Mouse (Mus musculus) lung, postnatal 0 days (tissue): Measurements from ENCODE around the gene Cabp7. TPM values are rescaled to one million over a fixed set of nuclear protein-coding genes. Genes with fewer than 3 reads are reported as not detected.
"Not testable (repeated sequence)": the region's sequence is repeated elsewhere in the genome, so short reads cannot be mapped to it uniquely, and the experiment has no call there.

Source experiments
- ATAC-seq: fragments of 200-750 bp; cut with Nextera tagmentation; 2 replicates; pipeline ENCODE4 v1.8.0; 2017; ENCODE audit warnings: moderate library complexity
- DNase-seq: peaks from one replicate; pipeline ENCODE4 v3.0.0-alpha.2; 2016; ENCODE audit warnings: low spot score
- H3K27ac ChIP-seq: fragments of 300-500 bp; sonication (generic); 2 replicates; pipeline ENCODE4 v1.5.1; 2014; ENCODE audit warnings: antibody characterized with exemption, mild to moderate bottlenecking, low read length, mixed read lengths
- H3K27me3 ChIP-seq: fragments of 300-500 bp; sonication (generic); replicated peaks from 2 replicates; pipeline ENCODE4 v1.6.1; 2014; ENCODE audit warnings: low read length, mixed read lengths; ENCODE audit not compliant: insufficient read depth
- H3K36me3 ChIP-seq: fragments of 300-500 bp; sonication (generic); 2 replicates; pipeline ENCODE4 v1.6.1; 2014; ENCODE audit warnings: low read length, mixed read lengths; ENCODE audit not compliant: insufficient read depth
- H3K4me1 ChIP-seq: fragments of 300-500 bp; sonication (generic); 2 replicates; pipeline ENCODE4 v1.6.1; 2014; ENCODE audit warnings: antibody characterized with exemption, low read depth, low read length, mixed read lengths; ENCODE audit not compliant: insufficient read depth
- H3K4me2 ChIP-seq: fragments of 300-500 bp; sonication (generic); replicated peaks from 2 replicates; pipeline ENCODE4 v1.6.1; 2014; ENCODE audit warnings: low read depth, mild to moderate bottlenecking, low read length, moderate library complexity, mixed read lengths
- H3K4me3 ChIP-seq: fragments of 300-500 bp; sonication (generic); 2 replicates; pipeline ENCODE4 v1.5.1; 2014; ENCODE audit warnings: low read depth, low read length
- H3K9ac ChIP-seq: fragments of 300-500 bp; sonication (generic); replicated peaks from 2 replicates; pipeline ENCODE4 v1.6.1; 2014; ENCODE audit warnings: low read depth, mild to moderate bottlenecking
- H3K9me3 ChIP-seq: fragments of 300-500 bp; sonication (generic); 2 replicates; pipeline ENCODE4 v1.6.1; 2016; ENCODE audit warnings: low read length, mixed read lengths
- CTCF ChIP-seq: IDR thresholded peaks from 2 replicates; pipeline ENCODE4 v1.5.1; 2016; ENCODE audit warnings: antibody characterized with exemption, mild to moderate bottlenecking
- EP300 ChIP-seq: IDR thresholded peaks from 2 replicates; pipeline ENCODE4 v1.6.1; 2016; ENCODE audit warnings: antibody characterized with exemption, mild to moderate bottlenecking, control low read depth
- WGBS: fragments of 180-500 bp; shearing (Covaris S2); extraction: QIAGEN DNeasy Blood & Tissue Kit; methylation state at CpG from one replicate; pipeline ENCODE4 v1.1.7; 2014; 5-methylcytosine and 5-hydroxymethylcytosine counted together
- polyA plus RNA-seq: library from polyadenylated mRNA; unstranded; fragments of >200 nt; fragmentation: Nextera tagmentation; extraction: Ambion mirVana; gene quantifications from 2 replicates; pipeline ENCODE4 v1.2.1, GENCODE M21; 2015

Cabp7 gene
- polyA plus RNA-seq, 1 experiment from 2014 or later, result 0.14 TPM

- DNase-seq (no peak), ATAC-seq (no peak)
- WGBS, result 74% methylated on average over 5 of the region's 5 CpGs
- H3K4me3 ChIP-seq, result no peak overlapping the region
- TF ChIP-seq CTCF (no peak), EP300 (no peak)
- no peaks in the 10 kb centered on the region for H3K9me3 ChIP-seq
- H3K4me2 ChIP-seq, result no peak overlapping the region
- no peaks in the 10 kb centered on the region for H3K36me3 ChIP-seq
- H3K9ac ChIP-seq, result no peak overlapping the region
- no peaks in the 10 kb centered on the region for H3K27me3 ChIP-seq
- no peak overlapping the region for H3K27ac ChIP-seq
- no peaks in the 10 kb centered on the region for H3K4me1 ChIP-seq
Measured at GRCm38 (mm10) chr11:4718548-4718947, 28.0 kb downstream of the Cabp7 start.

- no peaks in the 10 kb centered on the region for H3K36me3 ChIP-seq
- no peak for ATAC-seq
- TF ChIP-seq CTCF (no peak), EP300 (no peak)
- 85% methylated on average over 5 of the region's 5 CpGs for WGBS
- no peak overlapping the region for H3K4me2 ChIP-seq
- no peaks in the 10 kb centered on the region for H3K4me1 ChIP-seq
- no peak overlapping the region for H3K4me3 ChIP-seq
- DNase-seq, result no peak
- no peak overlapping the region for H3K27ac ChIP-seq
- H3K27me3 ChIP-seq, result no peaks in the 10 kb centered on the region
- H3K9me3 ChIP-seq, result no peaks in the 10 kb centered on the region
- no peak overlapping the region for H3K9ac ChIP-seq
Measured at GRCm38 (mm10) chr11:4716530-4717236, 29.9 kb downstream of the Cabp7 start.

- H3K4me1 ChIP-seq, result no peaks in the 10 kb centered on the region
- no peak for TF ChIP-seq EP300
- WGBS, result 75% methylated on average over 4 of the region's 4 CpGs
Measured at GRCm38 (mm10) chr11:4715596-4715995, 31.0 kb downstream of the Cabp7 start.

GRCm38 (mm10) chr11:4714727-4715126, 31.9 kb downstream of the Cabp7 start:
- TF ChIP-seq EP300 (no peak), CTCF (no peak)
- no peaks in the 10 kb centered on the region for H3K36me3 ChIP-seq
- no peaks in the 10 kb centered on the region for H3K9me3 ChIP-seq
- no peak for ATAC-seq
- H3K9ac ChIP-seq, result no peak overlapping the region
- no peaks in the 10 kb centered on the region for H3K27me3 ChIP-seq
- H3K4me1 ChIP-seq, result no peaks in the 10 kb centered on the region
- H3K27ac ChIP-seq, result no peak overlapping the region
- H3K4me2 ChIP-seq, result no peak overlapping the region
- WGBS, result 72% methylated on average over 4 of the region's 4 CpGs
- H3K4me3 ChIP-seq, result no peak overlapping the region
- no peak for DNase-seq

More at GRCm38 (mm10) chr11:4715596-4715995, 31.0 kb downstream of the Cabp7 start:
- H3K4me3 ChIP-seq, result no peak overlapping the region
- no peak overlapping the region for H3K9ac ChIP-seq
- H3K27me3 ChIP-seq, result no peaks in the 10 kb centered on the region
- H3K27ac ChIP-seq, result no peak overlapping the region
- DNase-seq (no peak), ATAC-seq (no peak)
- no peaks in the 10 kb centered on the region for H3K36me3 ChIP-seq
- no peaks in the 10 kb centered on the region for H3K9me3 ChIP-seq
- H3K4me2 ChIP-seq, result no peak overlapping the region

- no peaks in the 10 kb centered on the region for H3K9me3 ChIP-seq
- H3K9ac ChIP-seq, result no peak overlapping the region
- DNase-seq (no peak), ATAC-seq (no peak)
- no peak overlapping the region for H3K4me2 ChIP-seq
- no peaks in the 10 kb centered on the region for H3K36me3 ChIP-seq
- no peaks in the 10 kb centered on the region for H3K4me1 ChIP-seq
- TF ChIP-seq EP300 (no peak), CTCF (no peak)
- no peak overlapping the region for H3K4me3 ChIP-seq
- H3K27ac ChIP-seq, result no peak overlapping the region
- no peaks in the 10 kb centered on the region for H3K27me3 ChIP-seq
Measured at GRCm38 (mm10) chr11:4712822-4713221, 33.8 kb downstream of the Cabp7 start.

- not testable (repeated sequence) for H3K36me3 ChIP-seq, H3K4me2 ChIP-seq, H3K9ac ChIP-seq, H3K27me3 ChIP-seq, DNase-seq, H3K4me1 ChIP-seq, H3K27ac ChIP-seq, H3K9me3 ChIP-seq, H3K4me3 ChIP-seq, ATAC-seq
- WGBS, result 79% methylated on average over 4 of the region's 4 CpGs
Measured at GRCm38 (mm10) chr11:4710188-4710587, 36.4 kb downstream of the Cabp7 start.

GRCm38 (mm10) chr11:4705178-4705577, 41.4 kb downstream of the Cabp7 start:
- WGBS, result 6% methylated on average over 4 of the region's 4 CpGs
- peak overlapping the region; percentile 67 for H3K4me3 ChIP-seq

More at GRCm38 (mm10) chr11:4705178-4705577, 41.4 kb downstream of the Cabp7 start:
- H3K9me3 ChIP-seq, result no peaks in the 10 kb centered on the region
- no peak overlapping the region for H3K27ac ChIP-seq
- peak overlapping the region; percentile 39 for H3K9ac ChIP-seq
- H3K27me3 ChIP-seq, result no peaks in the 10 kb centered on the region
- DNase-seq, result no peak
- ATAC-seq, result no peak
- H3K4me1 ChIP-seq, result peaks cover 5% of the 10 kb centered on the region; the same call in 1 of the 2 replicates
- peak overlapping the region; percentile 72 for H3K4me2 ChIP-seq
- TF ChIP-seq CTCF, result no peak
- no peak for TF ChIP-seq EP300
- H3K36me3 ChIP-seq, result no peaks in the 10 kb centered on the region
